Mouse (Mus musculus): ENCODE results near the gene Snrnp200. TPM values are rescaled to one million over a fixed set of nuclear protein-coding genes. Genes with fewer than 3 reads are reported as not detected.
A peak's percentile ranks its signal among the peaks of the same experiment; 100 is the strongest.
"Not testable (repeated sequence)": the region's sequence is repeated elsewhere in the genome, so short reads cannot be mapped to it uniquely, and the experiment has no call there.

Snrnp200 gene
- total RNA-seq, 1 experiment from 2014 or later: 67.1 TPM

DNA sequence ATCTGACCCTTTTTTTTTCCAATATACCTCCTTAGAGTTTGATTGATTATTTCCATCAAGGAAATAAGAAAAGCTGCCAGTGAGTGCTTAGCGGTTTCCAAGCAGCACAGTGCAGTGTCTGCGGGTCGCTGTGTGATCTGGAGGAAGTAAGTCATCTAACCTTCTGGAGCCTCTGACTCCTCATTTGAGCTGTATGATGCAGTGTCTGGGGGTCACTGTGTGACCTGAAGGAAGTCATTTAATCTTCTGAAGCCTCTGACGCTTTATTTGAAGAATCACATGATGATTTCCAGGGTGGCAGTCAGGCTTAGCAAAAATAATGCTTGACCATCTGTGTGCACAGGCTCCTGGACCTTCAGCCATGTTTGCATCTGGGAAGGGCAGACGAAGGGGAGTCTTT is 44.6 kb downstream of the Snrnp200 start:
- DNase-seq: peak; percentile 22

GRCm38 (mm10) chr2:127254604-127255134 is 46.5 kb downstream of the Snrnp200 start:
- no peak for DNase-seq

DNA sequence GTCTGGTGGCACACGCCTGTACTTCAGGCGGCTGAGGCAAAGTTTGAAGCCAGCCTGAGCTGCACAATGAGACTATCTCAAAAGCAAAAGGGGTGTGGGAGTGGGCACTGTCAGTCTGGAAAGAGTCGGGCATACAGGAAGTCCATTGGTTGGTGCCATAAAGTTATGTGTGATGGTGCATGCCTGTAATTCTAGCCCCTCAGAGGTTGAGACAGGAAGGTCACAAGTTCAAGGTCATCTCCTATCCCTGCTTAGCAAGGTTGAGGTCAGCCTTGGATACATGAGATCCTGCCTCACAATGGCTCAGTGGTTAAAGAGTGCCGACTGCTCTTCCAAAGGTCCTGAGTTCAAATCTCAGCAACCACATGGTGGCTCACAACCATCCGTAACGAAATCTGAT is 47.1 kb downstream of the Snrnp200 start:
- no peak for DNase-seq

- DNase-seq: no peak
These were observed 51.2 kb downstream of the Snrnp200 start for GRCm38 (mm10) chr2:127259340-127259739.

- no peak for DNase-seq
These were observed 54.3 kb downstream of the Snrnp200 start for GRCm38 (mm10) chr2:127262480-127262879.

DNA sequence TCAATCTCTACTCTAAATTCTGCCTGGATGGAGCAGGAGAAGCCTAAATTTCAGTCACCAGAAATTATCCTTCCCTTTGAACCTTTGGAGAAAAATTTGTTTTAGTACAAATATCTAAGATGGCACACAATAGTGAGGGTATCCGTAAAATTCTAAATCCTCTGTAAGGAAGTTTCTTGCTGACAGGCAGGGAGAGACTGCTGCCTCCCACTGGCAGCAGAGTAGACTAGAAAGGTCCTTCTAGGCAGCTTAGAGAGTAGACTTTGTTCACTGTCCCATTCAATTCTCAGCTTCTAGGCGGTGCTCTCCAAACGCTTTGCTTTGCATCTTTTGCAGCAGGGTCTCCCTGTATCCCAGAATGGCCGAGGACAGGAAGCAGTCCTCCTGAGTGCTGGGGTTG is 59.7 kb downstream of the Snrnp200 start:
- DNase-seq: no peak

DNA sequence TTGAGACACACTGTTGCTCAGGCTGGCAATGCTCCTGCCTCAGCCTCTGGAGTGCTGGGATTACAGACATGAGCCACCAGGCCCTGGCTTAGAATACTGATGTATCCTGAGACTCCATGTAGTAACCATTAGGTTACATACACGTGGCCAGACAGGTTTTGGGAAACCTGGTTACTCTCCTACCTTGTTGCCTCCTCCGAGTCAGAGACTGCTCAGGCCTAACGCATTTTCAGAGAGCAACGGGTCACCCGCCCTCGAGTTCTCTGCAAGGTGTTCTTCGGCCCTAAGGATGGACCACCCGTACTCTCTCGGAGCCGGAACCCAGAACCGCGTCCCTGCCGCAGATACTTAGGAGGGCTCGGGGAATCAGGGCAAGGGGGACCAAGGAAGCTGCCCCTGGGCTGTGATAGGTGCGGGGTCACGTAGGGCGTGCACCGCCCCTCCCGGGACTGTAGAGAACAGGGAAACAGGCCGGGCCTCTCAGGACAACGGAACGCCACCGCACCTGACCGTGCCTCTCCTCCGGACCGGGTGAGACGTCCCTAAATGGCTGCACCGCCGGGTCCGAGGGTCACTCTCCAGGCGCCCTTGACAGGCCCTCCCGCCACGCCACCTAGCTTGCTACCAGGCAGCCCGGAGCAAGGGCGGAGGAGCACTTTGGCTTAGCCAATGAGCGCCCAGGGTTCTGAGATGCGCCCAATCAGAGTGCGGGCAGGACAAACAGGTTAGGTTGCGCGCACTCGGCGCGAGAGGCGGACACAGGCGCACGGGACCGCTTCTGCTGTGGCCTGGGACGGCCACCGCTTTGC is 61.5 kb downstream of the Snrnp200 start, which contains the start of gene Stard7:
Gene Stard7 (plus strand): TSS at position 728 of the 809 bp plus-strand sequence.
- DNase-seq: peak; percentile 98

- DNase-seq: peak; percentile 94
These were observed 62.3 kb downstream of the Snrnp200 start for GRCm38 (mm10) chr2:127270300-127271041.

DNA sequence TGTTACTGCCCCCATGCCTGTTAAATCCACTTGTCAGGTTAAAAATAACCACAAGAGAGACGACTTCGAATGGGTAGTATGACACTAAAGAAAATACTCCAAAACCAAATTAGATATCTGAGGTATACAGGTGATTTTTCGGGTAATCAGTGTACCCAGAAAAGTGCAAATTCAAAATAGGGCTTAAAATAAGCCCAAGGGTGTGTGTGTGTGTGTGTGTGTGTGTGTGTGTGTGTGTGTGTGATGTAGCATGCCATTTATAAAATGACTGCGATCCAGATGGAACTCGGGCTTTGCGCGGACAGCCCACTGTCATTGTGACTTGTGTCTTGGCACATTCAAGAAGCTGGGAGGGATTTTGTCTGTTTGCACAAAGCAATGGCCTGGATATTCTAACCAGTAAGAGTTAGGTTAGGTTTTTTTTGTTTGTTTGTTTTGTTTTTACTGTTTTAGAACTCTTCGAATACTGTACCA is 62.9 kb downstream of the Snrnp200 start:
- peak; percentile 68 for DNase-seq

GRCm38 (mm10) chr2:127272049-127272448 is 63.9 kb downstream of the Snrnp200 start:
- not testable (repeated sequence) for DNase-seq

DNA sequence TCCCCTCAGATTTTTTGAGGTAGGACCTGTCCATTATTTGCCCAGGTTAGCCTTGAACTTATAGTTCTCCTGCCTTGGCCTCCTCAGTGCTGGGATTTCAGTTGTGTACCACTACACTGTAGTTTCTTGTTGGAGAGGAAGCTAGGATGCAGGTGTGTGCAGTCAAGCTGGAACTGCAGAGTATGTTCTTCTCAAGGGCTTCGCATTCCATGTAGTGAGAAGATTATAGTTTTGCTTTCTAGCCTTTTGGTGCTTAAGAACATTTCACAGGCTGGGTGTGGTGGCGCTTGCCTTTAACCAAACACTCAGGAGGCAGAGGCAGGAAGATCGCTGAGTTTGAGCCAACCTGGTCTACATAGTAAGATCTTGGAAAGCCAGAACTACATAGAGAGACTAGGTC is 64.6 kb downstream of the Snrnp200 start:
- DNase-seq: no peak

DNA sequence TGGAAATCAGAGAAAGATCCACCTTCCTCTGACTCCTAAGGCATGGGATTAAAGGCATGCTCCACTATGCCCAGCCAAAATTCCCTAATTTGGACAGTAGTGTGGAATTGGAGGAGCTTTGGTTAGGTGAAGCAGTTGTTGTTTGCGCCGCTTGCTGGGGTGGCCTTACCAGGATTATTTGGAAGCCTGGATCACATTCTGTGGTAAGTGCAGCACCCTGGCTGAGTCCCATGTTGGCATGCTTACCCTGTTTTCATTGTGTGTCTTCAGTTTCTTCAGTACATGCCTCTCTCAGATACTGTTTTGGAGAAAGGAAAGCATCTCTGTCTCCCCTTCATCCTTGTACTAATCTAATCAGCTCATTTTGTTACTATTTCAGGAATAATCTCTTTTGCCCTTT is 66.4 kb downstream of the Snrnp200 start:
- no peak for DNase-seq

DNA sequence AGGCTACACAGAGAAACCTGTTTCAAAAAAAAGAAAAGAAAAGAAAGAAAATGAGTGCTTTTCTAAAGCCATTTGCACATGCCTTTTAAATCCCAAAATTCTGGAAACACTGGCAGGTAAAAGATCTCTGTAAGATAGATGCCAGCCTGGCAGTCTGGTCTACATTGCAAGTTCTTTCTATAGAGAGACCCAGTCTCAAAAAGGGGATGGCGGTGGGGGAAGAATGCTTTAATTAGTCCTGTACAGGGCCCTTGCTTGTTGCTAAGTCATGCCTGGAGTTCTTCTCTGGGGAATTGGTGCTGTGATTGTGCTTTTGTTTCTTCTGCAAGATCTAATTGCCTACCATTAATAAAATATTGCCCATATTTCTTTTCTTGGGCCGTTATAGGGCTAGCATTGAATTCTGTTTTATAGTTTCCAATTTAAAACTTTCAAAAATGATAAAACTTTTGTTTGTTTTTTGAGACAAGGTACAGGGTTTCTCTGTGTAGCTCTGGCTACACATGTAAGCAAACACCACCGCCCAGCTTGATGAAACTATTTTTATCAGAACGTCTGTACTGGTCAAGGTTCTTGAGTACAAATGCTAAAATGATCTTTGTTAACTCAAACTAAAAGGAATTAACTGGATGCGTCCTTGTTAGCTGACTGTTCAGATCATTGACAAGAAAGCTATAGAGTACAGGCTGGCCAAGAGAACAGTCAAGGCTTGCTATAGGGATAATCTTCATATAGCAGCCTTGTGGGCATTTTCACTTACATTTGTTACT is 67.5 kb downstream of the Snrnp200 start:
- no peak for DNase-seq

DNA sequence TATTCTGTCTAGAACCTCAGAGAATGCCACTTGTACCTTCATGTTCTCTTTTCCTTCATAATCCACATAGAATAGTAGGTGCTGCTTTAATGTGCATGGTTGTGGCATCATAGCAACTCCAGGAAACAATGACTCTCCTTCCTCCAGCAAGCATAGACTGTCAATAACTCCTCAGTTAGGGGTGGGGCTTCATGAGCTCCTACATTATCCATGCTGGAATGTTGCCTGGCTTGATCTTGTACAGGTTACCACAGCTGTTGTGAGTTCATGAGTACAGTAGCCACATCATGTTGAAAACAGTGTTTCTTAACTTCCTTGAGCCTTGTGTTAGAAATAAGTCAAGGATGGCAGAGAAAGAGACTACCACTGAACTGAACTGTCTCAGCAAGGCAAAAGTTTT is 70.0 kb downstream of the Snrnp200 start:
- DNase-seq: no peak

Other genes with a start within 250 kb of the Snrnp200 start
- 10.5 TPM in 2 replicates for gene Ap4e1, start 199.7 kb upstream of the Snrnp200 start, total RNA-seq (2021)
- gene Blvra, start 137.7 kb upstream of the Snrnp200 start, total RNA-seq (2021): 33.6 and 33.7 TPM in 2 replicates
- 16.0 TPM in 2 replicates for gene Ncaph, start 74.4 kb upstream of the Snrnp200 start, total RNA-seq (2021)
- gene Itpripl1, start 64.9 kb upstream of the Snrnp200 start, total RNA-seq (2021): 13.8 and 14.4 TPM in 2 replicates
- gene 1810024B03Rik, start 106 bp upstream of the Snrnp200 start, total RNA-seq (2021): 1.4 and 1.5 TPM in 2 replicates
- 93.5 and 101 TPM in 2 replicates for gene Ciao1, start 39.4 kb downstream of the Snrnp200 start, total RNA-seq (2021)
- 65.1 and 65.3 TPM in 2 replicates for gene Tmem127, start 39.5 kb downstream of the Snrnp200 start, total RNA-seq (2021)
- gene Stard7, start 61.8 kb downstream of the Snrnp200 start, total RNA-seq (2021): 123 and 134 TPM in 2 replicates
- 1.9 and 9.9 TPM in 2 replicates for gene Dusp2, start 127.8 kb downstream of the Snrnp200 start, total RNA-seq (2021)
- not detected in 2 replicates for gene Astl, start 130.3 kb downstream of the Snrnp200 start, total RNA-seq (2021)
- 2.6 TPM in 2 replicates for gene Adra2b, start 154.8 kb downstream of the Snrnp200 start, total RNA-seq (2021)
- 0.37 and 0.38 TPM in 2 replicates for gene Gpat2, start 216.8 kb downstream of the Snrnp200 start, total RNA-seq (2021)
- 48.1 and 48.5 TPM in 2 replicates for gene Fahd2a, start 236.2 kb downstream of the Snrnp200 start, total RNA-seq (2021)

All from adrenal gland, postnatal 14 days (tissue).